ENCODE assay signal across 20 mouse cellular contexts in genomic region chr9:123516641-123517385, GRCm38 (mm10). TPM values are rescaled to one million over a fixed set of nuclear protein-coding genes. Genes with fewer than 3 reads are reported as not detected.
DNase-seq lines count a peak whose midpoint lies in the region; ATAC-seq and TF ChIP-seq lines count a peak whose summit lies in the region.
"Had no signal": no experiment of that assay in that cellular context is flagged by ENCODE, and none has a peak within 500 bp of the region (broad histone marks: within the 10 kb centered on the region; RNA-seq: fewer than 3 reads in every experiment).

No protein-coding gene starts in this region.

- no peaks in the 10 kb centered on the region for H3K4me1 ChIP-seq in heart, embryonic 11.5 days (ENCODE audit: control insufficient read depth, insufficient read depth, low read length)
- H3K4me1 ChIP-seq in heart, embryonic 12.5 days (replicated peaks), result peaks cover 7% of the 10 kb centered on the region
- no peaks in the 10 kb centered on the region for H3K4me1 ChIP-seq in heart, embryonic 16.5 days (ENCODE audit: control insufficient read depth, insufficient read depth, low read length)
- peaks cover 3% of the 10 kb centered on the region for H3K4me1 ChIP-seq in heart, adult 2 months (ENCODE audit: control insufficient read depth, insufficient read depth, low read length)
- no peaks in the 10 kb centered on the region for H3K4me1 ChIP-seq in liver, postnatal 0 days (ENCODE audit: insufficient read depth)
- peaks cover 10% of the 10 kb centered on the region; the same call in 1 of the 2 replicates for H3K4me1 ChIP-seq in liver, embryonic 12.5 days
- no peaks in the 10 kb centered on the region for H3K4me1 ChIP-seq in limb, embryonic 10.5 days
- H3K4me1 ChIP-seq: forebrain, embryonic 13.5 days; hindbrain, embryonic 15.5 days had no signal

- H3K4me3 ChIP-seq in heart, embryonic 11.5 days (ENCODE audit: low read depth, low read length), result no peak overlapping the region
- no peak overlapping the region for H3K4me3 ChIP-seq in heart, embryonic 12.5 days
- no peak overlapping the region for H3K4me3 ChIP-seq in heart, embryonic 16.5 days (ENCODE audit: low read length)
- no peak overlapping the region for H3K4me3 ChIP-seq in heart, adult 2 months
- no peak overlapping the region for H3K4me3 ChIP-seq in liver, postnatal 0 days (ENCODE audit: low read depth, low read length)
- no peak overlapping the region for H3K4me3 ChIP-seq in liver, embryonic 12.5 days
- H3K4me3 ChIP-seq in limb, embryonic 10.5 days, result no peak overlapping the region
- H3K4me3 ChIP-seq: forebrain, embryonic 13.5 days; hindbrain, embryonic 15.5 days had no signal

- WGBS in heart, embryonic 11.5 days (ENCODE audit: insufficient replicate concordance), result 63% methylated on average over 7 of the region's 7 CpGs
- 69% methylated on average over 7 of the region's 7 CpGs for WGBS in heart, embryonic 12.5 days
- 77% methylated on average over 7 of the region's 7 CpGs for WGBS in heart, embryonic 16.5 days
- 64% methylated on average over 7 of the region's 7 CpGs for WGBS in heart, adult 2 months
- 83% methylated on average over 7 of the region's 7 CpGs for WGBS in liver, postnatal 0 days (ENCODE audit: insufficient replicate concordance)
- WGBS in liver, embryonic 12.5 days (ENCODE audit: insufficient replicate concordance), result 87% methylated on average over 7 of the region's 7 CpGs
- WGBS in limb, embryonic 10.5 days, result 92% methylated on average over 7 of the region's 7 CpGs

- TF ChIP-seq CTCF in heart, adult 2 months (IDR thresholded peaks at IDR 0.05), result no peak
- TF ChIP-seq CTCF in liver, postnatal 0 days (IDR thresholded peaks at IDR 0.05; ENCODE audit: low read depth), result no peak

- peak overlapping the region; percentile 7 for H3K27ac ChIP-seq in heart, embryonic 11.5 days (ENCODE audit: low read depth, low read length)
- no peak overlapping the region for H3K27ac ChIP-seq in heart, embryonic 12.5 days (ENCODE audit: poor library complexity, severe bottlenecking)
- H3K27ac ChIP-seq in heart, embryonic 16.5 days (ENCODE audit: low read length), result peak overlapping the region; percentile 54
- no peak overlapping the region for H3K27ac ChIP-seq in heart, adult 2 months
- H3K27ac ChIP-seq in liver, postnatal 0 days (ENCODE audit: low read depth), result no peak overlapping the region
- no peak overlapping the region for H3K27ac ChIP-seq in liver, embryonic 12.5 days
- H3K27ac ChIP-seq in limb, embryonic 10.5 days, result no peak overlapping the region
- H3K27ac ChIP-seq: forebrain, embryonic 13.5 days; hindbrain, embryonic 15.5 days had no signal

- intact Hi-C loops in heart, adult 2 months (cut with DNase I), result no loop called here

- H3K4me2 ChIP-seq in heart, embryonic 11.5 days, result no peak overlapping the region
- H3K4me2 ChIP-seq in heart, embryonic 12.5 days, result no peak overlapping the region
- H3K4me2 ChIP-seq in heart, embryonic 16.5 days (ENCODE audit: low read depth, low read length), result no peak overlapping the region
- H3K4me2 ChIP-seq in liver, postnatal 0 days (ENCODE audit: low read depth, low read length), result no peak overlapping the region
- H3K4me2 ChIP-seq in liver, embryonic 12.5 days, result no peak overlapping the region
- H3K4me2 ChIP-seq: forebrain, embryonic 13.5 days; hindbrain, embryonic 15.5 days had no signal

- no peak for TF ChIP-seq EP300 in heart, adult 2 months (IDR thresholded peaks at IDR 0.05; ENCODE audit: insufficient read depth, low read depth, low read length)
- no peak for TF ChIP-seq EP300 in liver, postnatal 0 days (IDR thresholded peaks at IDR 0.05; ENCODE audit: low read depth)

- no peak for ATAC-seq in heart, embryonic 11.5 days (replicated peaks; ENCODE audit: insufficient number of reproducible peaks, low FRiP score, low TSS enrichment)
- ATAC-seq in heart, embryonic 12.5 days (ENCODE audit: insufficient number of reproducible peaks, low FRiP score), result no peak
- no peak for ATAC-seq in heart, embryonic 16.5 days (replicated peaks; ENCODE audit: extremely low read depth, insufficient read depth, low FRiP score)
- peak; percentile 24; the same call in 1 of the 2 replicates for ATAC-seq in liver, postnatal 0 days
- no peak for ATAC-seq in liver, embryonic 12.5 days
- ATAC-seq: forebrain, embryonic 13.5 days; forebrain, postnatal 0 days; intestine, embryonic 16.5 days had no signal

- peaks cover 20% of the 10 kb centered on the region for H3K36me3 ChIP-seq in heart, embryonic 11.5 days (ENCODE audit: control insufficient read depth, insufficient read depth, low read length)
- H3K36me3 ChIP-seq in heart, embryonic 12.5 days, result peaks cover 66% of the 10 kb centered on the region
- H3K36me3 ChIP-seq in heart, embryonic 16.5 days (ENCODE audit: control insufficient read depth, insufficient read depth), result peaks cover 44% of the 10 kb centered on the region
- H3K36me3 ChIP-seq in heart, adult 2 months (ENCODE audit: control insufficient read depth, insufficient read depth, low read length), result peaks cover 10% of the 10 kb centered on the region
- H3K36me3 ChIP-seq in liver, postnatal 0 days (replicated peaks; ENCODE audit: insufficient read depth, low read length), result peaks cover 47% of the 10 kb centered on the region
- peaks cover 83% of the 10 kb centered on the region for H3K36me3 ChIP-seq in liver, embryonic 12.5 days
- peaks cover 79% of the 10 kb centered on the region for H3K36me3 ChIP-seq in limb, embryonic 10.5 days

- H3K9me3 ChIP-seq in heart, embryonic 11.5 days (replicated peaks; ENCODE audit: control insufficient read depth, low read length), result no peaks in the 10 kb centered on the region
- H3K9me3 ChIP-seq in heart, embryonic 12.5 days (replicated peaks), result no peaks in the 10 kb centered on the region
- no peaks in the 10 kb centered on the region for H3K9me3 ChIP-seq in heart, embryonic 16.5 days (replicated peaks; ENCODE audit: control insufficient read depth, low read length)
- no peaks in the 10 kb centered on the region for H3K9me3 ChIP-seq in liver, postnatal 0 days (ENCODE audit: low read length)
- H3K9me3 ChIP-seq in liver, embryonic 12.5 days (replicated peaks), result no peaks in the 10 kb centered on the region
- H3K9me3 ChIP-seq in limb, embryonic 10.5 days (replicated peaks), result no peaks in the 10 kb centered on the region
- H3K9me3 ChIP-seq: forebrain, embryonic 13.5 days; hindbrain, embryonic 15.5 days had no signal

- no peaks in the 10 kb centered on the region for H3K27me3 ChIP-seq in heart, embryonic 11.5 days (ENCODE audit: control insufficient read depth, insufficient read depth, low read length)
- no peaks in the 10 kb centered on the region for H3K27me3 ChIP-seq in heart, embryonic 12.5 days (replicated peaks)
- no peaks in the 10 kb centered on the region for H3K27me3 ChIP-seq in heart, embryonic 16.5 days (ENCODE audit: control insufficient read depth, insufficient read depth, low read length)
- H3K27me3 ChIP-seq in heart, adult 2 months (ENCODE audit: control insufficient read depth, insufficient read depth, low read length), result no peaks in the 10 kb centered on the region
- H3K27me3 ChIP-seq in liver, postnatal 0 days (ENCODE audit: insufficient read depth, low read length), result no peaks in the 10 kb centered on the region
- no peaks in the 10 kb centered on the region for H3K27me3 ChIP-seq in liver, embryonic 12.5 days (replicated peaks)
- no peaks in the 10 kb centered on the region for H3K27me3 ChIP-seq in limb, embryonic 10.5 days (ENCODE audit: low read depth, poor library complexity, severe bottlenecking)
- H3K27me3 ChIP-seq: CH12.LX; forebrain, embryonic 13.5 days; hindbrain, embryonic 15.5 days had no signal

- no peak for DNase-seq in heart, adult 2 months
- no peak for DNase-seq in liver, postnatal 0 days
- no peak for DNase-seq in limb, embryonic 10.5 days (ENCODE audit: low spot score)
- DNase-seq: adrenal gland, adult 2 months; adrenal gland, postnatal 25 days; cerebellum, adult 18-20 months; cerebellum, adult 9-11 months; cerebellum, postnatal 36 days; forebrain, postnatal 0 days; gastrocnemius, postnatal 14 days; heart, postnatal 14 days; kidney, adult 2 months had no signal

- TF ChIP-seq POLR2A in heart, adult 2 months (IDR thresholded peaks at IDR 0.05; ENCODE audit: insufficient read depth, low read depth, low read length), result no peak

- no peaks in the 10 kb centered on the region for H3K79me2 ChIP-seq in heart, adult 2 months (replicated peaks; ENCODE audit: control insufficient read depth, insufficient read depth, low read length)

- H3K9ac ChIP-seq in heart, embryonic 11.5 days (ENCODE audit: low read depth, low read length), result no peak overlapping the region
- H3K9ac ChIP-seq in heart, embryonic 12.5 days, result no peak overlapping the region
- no peak overlapping the region for H3K9ac ChIP-seq in heart, embryonic 16.5 days (ENCODE audit: low read length)
- H3K9ac ChIP-seq in heart, adult 2 months (ENCODE audit: low read depth, low read length), result no peak overlapping the region
- H3K9ac ChIP-seq in liver, postnatal 0 days (replicated peaks), result no peak overlapping the region
- no peak overlapping the region for H3K9ac ChIP-seq in liver, embryonic 12.5 days
- H3K9ac ChIP-seq: forebrain, embryonic 13.5 days; forebrain, postnatal 0 days; hindbrain, embryonic 15.5 days had no signal

RNA-seq across cellular contexts. Expression of gene Sacm1l, which starts 12.7 kb away (rescaled TPM):
- 38.1 and 50.2 TPM in 2 replicates for polyA plus RNA-seq in heart, embryonic 11.5 days (2014; fragmentation: Nextera tagmentation; extraction: Ambion mirVana)
- polyA plus RNA-seq in heart, embryonic 12.5 days (2016; fragmentation: Nextera tagmentation; extraction: Ambion mirVana), result 48.2 and 54.3 TPM in 2 replicates
- 48.0 and 51.6 TPM in 2 replicates for polyA plus RNA-seq in heart, embryonic 16.5 days (2015; fragmentation: Nextera tagmentation; extraction: Ambion mirVana)
- 10 to 100 TPM; 35.4 to 36.8 TPM for total RNA-seq in heart, adult 2 months (2021)
- 8.3 and 18.9 TPM in 2 replicates for polyA plus RNA-seq in heart, adult 2 months (2012; rRNA removed)
- 21.0 and 22.2 TPM in 2 replicates for polyA plus RNA-seq in liver, postnatal 0 days (2015; fragmentation: Nextera tagmentation; extraction: Ambion mirVana)
- polyA plus RNA-seq in liver, embryonic 12.5 days (2016; fragmentation: Nextera tagmentation; extraction: Ambion mirVana), result 36.3 and 36.7 TPM in 2 replicates
- 39.9 and 45.3 TPM in 2 replicates for polyA plus RNA-seq in limb, embryonic 10.5 days (2016; fragmentation: Nextera tagmentation; extraction: Ambion mirVana)

RNA-seq across cellular contexts. Expression of gene Limd1, which starts 38.3 kb away (rescaled TPM):
- 30.9 and 32.4 TPM in 2 replicates for polyA plus RNA-seq in heart, embryonic 11.5 days (2014; fragmentation: Nextera tagmentation; extraction: Ambion mirVana)
- polyA plus RNA-seq in heart, embryonic 12.5 days (2016; fragmentation: Nextera tagmentation; extraction: Ambion mirVana), result 37.8 and 40.8 TPM in 2 replicates
- 56.6 and 62.4 TPM in 2 replicates for polyA plus RNA-seq in heart, embryonic 16.5 days (2015; fragmentation: Nextera tagmentation; extraction: Ambion mirVana)
- 10 to 100 TPM; 33.7 to 48.9 TPM for total RNA-seq in heart, adult 2 months (2021)
- polyA plus RNA-seq in heart, adult 2 months (2012; rRNA removed), result 34.6 and 50.0 TPM in 2 replicates
- 11.9 and 12.4 TPM in 2 replicates for polyA plus RNA-seq in liver, postnatal 0 days (2015; fragmentation: Nextera tagmentation; extraction: Ambion mirVana)
- 30.4 and 30.9 TPM in 2 replicates for polyA plus RNA-seq in liver, embryonic 12.5 days (2016; fragmentation: Nextera tagmentation; extraction: Ambion mirVana)
- polyA plus RNA-seq in limb, embryonic 10.5 days (2016; fragmentation: Nextera tagmentation; extraction: Ambion mirVana), result 55.2 and 55.8 TPM in 2 replicates

Comparison
In these comparisons a context has a peak if more than half of its experiments do, and no peak if none do; other contexts are left out.
1. H3K27ac ChIP-seq: peak in heart, embryonic 11.5 days (single experiment) and heart, embryonic 16.5 days (single experiment); none in heart, embryonic 12.5 days (single experiment), heart, adult 2 months (single experiment), liver, postnatal 0 days (single experiment), liver, embryonic 12.5 days (single experiment) and limb, embryonic 10.5 days (single experiment).